Mouse (Mus musculus) liver, adult (tissue): ENCODE measurements around the gene Ift172.

Source experiments
- GATA4 ChIP-seq: IDR thresholded peaks from 2 replicates; pipeline ENCODE4 v1.6.1; 2014; ENCODE audit warnings: mild to moderate bottlenecking, low read length; ENCODE audit not compliant: insufficient replicate concordance

Gene Ift172

GRCm38 (mm10) chr5:31288655-31289054 is 2.3 kb downstream of the Ift172 start:
- no peak for TF ChIP-seq GATA4

GRCm38 (mm10) chr5:31288225-31288624 is 2.7 kb downstream of the Ift172 start:
- TF ChIP-seq GATA4, result no peak

GRCm38 (mm10) chr5:31279245-31279988 is 11.5 kb downstream of the Ift172 start:
- no peak for TF ChIP-seq GATA4

GRCm38 (mm10) chr5:31273018-31273417 is 17.9 kb downstream of the Ift172 start:
- TF ChIP-seq GATA4, result no peak

- no peak for TF ChIP-seq GATA4
These were observed 23.2 kb downstream of the Ift172 start for GRCm38 (mm10) chr5:31267686-31268085.

- no peak for TF ChIP-seq GATA4
These were observed 24.8 kb downstream of the Ift172 start for GRCm38 (mm10) chr5:31266101-31266500.

GRCm38 (mm10) chr5:31257616-31258015 is 33.3 kb downstream of the Ift172 start:
- TF ChIP-seq GATA4, result no peak

GRCm38 (mm10) chr5:31255971-31256370 is 34.9 kb downstream of the Ift172 start:
- TF ChIP-seq GATA4, result no peak

- TF ChIP-seq GATA4, result no peak
These were observed 35.5 kb downstream of the Ift172 start for GRCm38 (mm10) chr5:31255381-31255780.

GRCm38 (mm10) chr5:31254901-31255300 is 36.0 kb downstream of the Ift172 start:
- no peak for TF ChIP-seq GATA4

- no peak for TF ChIP-seq GATA4
These were observed 36.5 kb downstream of the Ift172 start for GRCm38 (mm10) chr5:31254452-31254851.

- TF ChIP-seq GATA4, result no peak
These were observed 37.1 kb downstream of the Ift172 start for GRCm38 (mm10) chr5:31253806-31254205.

GRCm38 (mm10) chr5:31252795-31253545 is 37.9 kb downstream of the Ift172 start:
- TF ChIP-seq GATA4, result no peak

GRCm38 (mm10) chr5:31252151-31252550 is 38.8 kb downstream of the Ift172 start:
- no peak for TF ChIP-seq GATA4

GRCm38 (mm10) chr5:31251541-31252101 is 39.3 kb downstream of the Ift172 start, which contains the start of gene Krtcap3:
Gene Krtcap3 (plus strand): TSS chr5:31251691.
- TF ChIP-seq GATA4, result no peak

- no peak for TF ChIP-seq GATA4
These were observed 40.2 kb downstream of the Ift172 start for GRCm38 (mm10) chr5:31250716-31251115.
